Mouse (Mus musculus) forebrain, embryonic 16.5 days (tissue): ENCODE measurements around the gene Mybpc2. TPM values are rescaled to one million over a fixed set of nuclear protein-coding genes. Genes with fewer than 3 reads are reported as not detected.
A peak's percentile ranks its signal among the peaks of the same experiment; 100 is the strongest.

Experiments
- ATAC-seq: fragments of 200-750 bp; cut with Nextera tagmentation; 2 replicates; pipeline ENCODE4 v1.8.0; 2017; ENCODE audit warnings: mild to moderate bottlenecking, moderate library complexity
- H3K27ac ChIP-seq: fragments of 300-500 bp; sonication (generic); 2 replicates; pipeline ENCODE4 v1.5.1; 2014; ENCODE audit warnings: low read length, control low read depth
- H3K27me3 ChIP-seq: fragments of 300-500 bp; sonication (generic); replicated peaks from 2 replicates; pipeline ENCODE4 v1.6.1; 2014; ENCODE audit warnings: low read length; ENCODE audit not compliant: control insufficient read depth, insufficient read depth
- H3K36me3 ChIP-seq: fragments of 300-500 bp; sonication (generic); 2 replicates; pipeline ENCODE4 v1.6.1; 2014; ENCODE audit not compliant: control insufficient read depth, insufficient read depth
- H3K4me1 ChIP-seq: fragments of 300-500 bp; sonication (generic); replicated peaks from 2 replicates; pipeline ENCODE4 v1.6.1; 2014; ENCODE audit warnings: low read length; ENCODE audit not compliant: control insufficient read depth, insufficient read depth
- H3K4me2 ChIP-seq: fragments of 300-500 bp; sonication (generic); 2 replicates; pipeline ENCODE4 v1.6.1; 2014; ENCODE audit warnings: mild to moderate bottlenecking, low read length, control low read depth
- H3K4me3 ChIP-seq: fragments of 300-500 bp; sonication (generic); replicated peaks from 2 replicates; pipeline ENCODE4 v1.5.1; 2014; ENCODE audit warnings: mild to moderate bottlenecking, low read length, control low read depth
- H3K9ac ChIP-seq: fragments of 300-500 bp; sonication (generic); replicated peaks from 2 replicates; pipeline ENCODE4 v1.6.1; 2014; ENCODE audit warnings: low read depth, low read length, control low read depth
- H3K9me3 ChIP-seq: fragments of 300-500 bp; sonication (generic); 2 replicates; pipeline ENCODE4 v1.6.1; 2016; ENCODE audit warnings: low read length; ENCODE audit not compliant: control insufficient read depth
- WGBS: fragments of 180-500 bp; shearing (Covaris S2); extraction: QIAGEN DNeasy Blood & Tissue Kit; methylation state at CpG from one replicate; pipeline ENCODE4 v1.1.7; 2014; 5-methylcytosine and 5-hydroxymethylcytosine counted together
- polyA plus RNA-seq: library from polyadenylated mRNA; unstranded; fragments of >200 nt; fragmentation: Nextera tagmentation; extraction: Ambion mirVana; gene quantifications from 2 replicates; pipeline ENCODE4 v1.2.1, GENCODE M21; 2015

Mybpc2 gene
- polyA plus RNA-seq, 1 experiment from 2014 or later, result 0.05 TPM

DNA sequence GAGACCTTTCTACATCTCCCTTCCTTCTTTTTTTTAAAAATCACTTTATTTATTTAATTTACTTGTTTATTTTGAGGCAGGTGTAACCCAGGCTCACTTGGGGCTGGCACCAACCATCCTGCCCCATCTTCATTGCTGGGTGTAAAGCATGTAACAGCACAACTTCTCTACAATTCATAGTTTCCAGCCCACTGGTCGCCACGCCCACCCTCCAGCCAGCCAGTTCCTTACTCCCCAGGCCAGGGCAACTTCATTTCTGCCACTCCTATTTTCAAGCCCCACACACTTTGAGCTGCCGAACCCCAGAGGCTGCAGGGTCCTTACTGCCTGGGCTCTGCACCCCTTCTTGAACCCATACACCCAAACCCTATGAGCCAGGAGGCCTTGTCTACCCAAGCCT lies 3.5 kb downstream of the Mybpc2 start:
- Histone ChIP-seq H3K27ac (no peak overlapping the region), H3K4me2 (no peak overlapping the region), H3K27me3 (peaks cover 14% of the 10 kb centered on the region; the same call in 1 of the 2 replicates), H3K4me3 (no peak overlapping the region), H3K9ac (no peak overlapping the region), H3K36me3 (no peaks in the 10 kb centered on the region), H3K4me1 (peaks cover 9% of the 10 kb centered on the region), H3K9me3 (no peaks in the 10 kb centered on the region)
- 69% methylated on average over 3 of the region's 3 CpGs for WGBS
- ATAC-seq, result no peak

DNA sequence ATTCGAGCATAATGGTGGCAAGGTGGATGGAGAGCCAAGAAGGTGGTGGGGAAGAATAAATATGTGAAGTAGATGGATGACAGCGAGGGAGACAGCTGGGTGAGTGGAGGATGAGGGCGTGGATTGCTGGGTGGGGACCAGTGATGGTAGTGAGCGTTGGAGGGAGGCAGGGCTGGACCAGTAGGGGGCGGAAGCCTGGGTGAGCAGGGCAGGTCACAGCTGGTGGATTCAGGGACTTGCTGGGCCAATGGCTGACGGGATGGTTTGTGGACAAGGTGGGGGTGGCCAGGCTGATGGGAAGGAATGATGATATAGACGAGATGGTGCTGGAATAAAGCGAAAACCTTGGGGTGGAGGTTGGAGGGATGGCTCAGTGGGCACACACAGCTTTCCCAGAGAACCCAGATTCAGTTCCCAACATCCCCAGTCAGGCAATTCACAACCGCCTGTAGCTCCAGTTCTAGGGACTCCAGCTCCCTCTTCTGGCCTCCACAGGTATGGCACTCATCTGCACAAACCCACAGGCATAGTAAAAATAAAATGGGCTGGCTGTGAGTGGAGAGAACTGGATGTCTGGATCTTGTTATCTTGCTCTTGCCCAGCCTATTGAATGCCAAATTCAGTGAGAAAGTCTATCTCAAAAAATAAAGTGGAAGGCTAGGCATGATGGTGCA lies 5.1 kb downstream of the Mybpc2 start:
- 72% methylated on average over 9 of the region's 9 CpGs for WGBS

DNA sequence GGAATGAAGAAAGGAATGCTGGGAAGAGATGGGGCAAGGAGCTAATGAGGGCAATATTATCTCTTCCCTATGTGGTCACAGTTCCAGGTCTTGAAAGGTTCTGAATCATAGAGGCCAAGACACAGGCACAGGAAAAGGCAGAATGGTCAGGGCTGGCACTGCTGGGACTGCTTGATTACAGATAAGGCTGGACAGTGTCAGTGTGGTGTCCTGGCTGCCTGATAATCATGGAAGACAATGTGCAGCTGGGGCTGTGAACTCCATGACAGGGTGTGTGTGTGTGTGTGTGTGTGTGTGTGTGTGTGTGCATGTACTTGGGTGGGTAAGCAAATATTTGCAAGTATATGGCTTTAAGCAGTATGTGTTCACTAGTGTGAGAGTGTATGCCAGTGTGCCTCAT lies 17.0 kb downstream of the Mybpc2 start:
- Histone ChIP-seq H3K4me2 (no peak overlapping the region), H3K9ac (no peak overlapping the region), H3K27ac (no peak overlapping the region), H3K9me3 (no peaks in the 10 kb centered on the region), H3K36me3 (no peaks in the 10 kb centered on the region), H3K4me3 (no peak overlapping the region), H3K27me3 (0 out of 2 replicates have a peak, but pooled peaks cover 2% of the 10 kb centered on the region), H3K4me1 (no peaks in the 10 kb centered on the region)
- no peak for ATAC-seq

More for the DNA sequence above, 5.1 kb downstream of the Mybpc2 start:
- Histone ChIP-seq H3K4me2 (no peak overlapping the region), H3K36me3 (no peaks in the 10 kb centered on the region), H3K4me1 (peaks cover 4% of the 10 kb centered on the region), H3K4me3 (no peak overlapping the region), H3K9me3 (no peaks in the 10 kb centered on the region), H3K27ac (no peak overlapping the region), H3K27me3 (peaks cover 16% of the 10 kb centered on the region; the same call in 1 of the 2 replicates), H3K9ac (no peak overlapping the region)
- no peak for ATAC-seq

DNA sequence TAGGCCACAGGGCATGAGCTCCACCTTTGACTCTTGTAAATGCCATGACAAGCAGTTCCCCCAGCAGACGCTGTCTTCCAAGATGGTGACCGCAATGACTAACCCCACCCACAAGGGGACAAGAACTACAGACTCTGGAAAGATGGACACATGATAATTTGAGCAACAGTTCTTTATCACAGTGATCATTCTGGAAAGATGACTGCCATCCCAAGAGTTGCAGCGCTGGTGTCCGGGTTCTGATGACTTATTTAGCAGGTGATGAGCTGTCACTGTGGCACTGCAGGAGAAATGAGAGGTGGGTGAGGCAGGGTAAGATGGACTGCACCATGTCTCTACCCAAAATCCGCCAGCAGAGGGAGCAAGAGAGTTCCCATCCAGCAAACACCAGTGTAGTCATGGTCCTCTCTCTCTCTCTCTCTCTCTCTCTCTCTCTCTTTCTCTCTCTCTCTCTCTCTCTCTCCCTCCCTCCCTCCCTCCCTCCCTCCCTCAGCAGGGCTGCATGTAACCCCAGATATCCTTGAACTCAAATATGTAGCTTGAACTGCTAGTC lies 22.8 kb downstream of the Mybpc2 start:
- ATAC-seq, result peak; percentile 51; the same call in 1 of the 2 replicates
- H3K4me3 ChIP-seq, result no peak overlapping the region
- H3K9me3 ChIP-seq, result no peaks in the 10 kb centered on the region
- H3K27ac ChIP-seq, result no peak overlapping the region
- no peak overlapping the region for H3K4me2 ChIP-seq
- H3K9ac ChIP-seq, result no peak overlapping the region
- H3K4me1 ChIP-seq, result peaks cover 8% of the 10 kb centered on the region
- H3K27me3 ChIP-seq, result no peaks in the 10 kb centered on the region; the same call in 1 of the 2 replicates
- no peaks in the 10 kb centered on the region for H3K36me3 ChIP-seq
- 39% methylated on average over 5 of the region's 5 CpGs for WGBS

DNA sequence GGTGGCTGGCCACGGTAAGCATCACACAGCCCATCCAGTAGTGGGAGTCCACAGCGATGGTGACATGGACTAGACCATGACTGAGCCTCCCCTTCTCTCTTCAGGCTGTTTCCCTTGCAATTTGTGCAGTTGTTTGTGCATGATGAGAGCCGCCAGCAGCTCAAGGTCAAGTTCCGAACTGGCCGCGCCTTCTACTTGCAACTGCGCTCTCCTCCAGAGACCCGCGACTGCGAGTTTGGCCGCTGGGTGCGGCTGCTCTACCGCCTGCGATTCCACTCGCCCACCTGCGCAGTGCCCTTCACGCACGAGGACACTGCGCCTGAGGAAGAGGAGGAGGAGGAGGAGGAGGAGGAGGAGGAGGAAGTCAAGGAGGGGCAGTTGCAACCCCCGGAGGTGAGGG lies 24.4 kb downstream of the Mybpc2 start:
- no peak for ATAC-seq

DNA sequence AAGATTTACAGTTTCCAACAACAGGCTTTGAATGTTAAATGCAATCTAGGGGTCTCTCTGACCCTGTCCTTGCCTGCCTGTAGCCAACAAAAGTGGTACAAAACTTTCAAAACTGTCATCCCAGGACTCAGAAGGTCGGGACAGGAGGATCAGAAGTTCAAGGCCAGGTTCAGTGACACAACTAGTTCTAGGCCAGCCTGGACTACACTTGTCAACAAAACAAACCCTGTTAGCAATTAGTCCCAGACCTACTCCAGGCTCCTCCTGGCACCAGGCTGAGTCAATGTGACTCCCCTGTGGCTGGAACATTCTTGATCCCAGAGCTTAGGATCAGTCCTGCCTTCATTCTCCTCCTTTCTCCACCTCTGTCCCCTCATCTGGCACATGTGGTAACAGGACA lies 25.5 kb downstream of the Mybpc2 start:
- Histone ChIP-seq H3K36me3 (no peaks in the 10 kb centered on the region), H3K4me2 (no peak overlapping the region), H3K4me1 (peaks cover 24% of the 10 kb centered on the region), H3K27me3 (no peaks in the 10 kb centered on the region; the same call in 1 of the 2 replicates), H3K4me3 (no peak overlapping the region), H3K9me3 (no peaks in the 10 kb centered on the region), H3K27ac (no peak overlapping the region), H3K9ac (no peak overlapping the region)
- no peak for ATAC-seq
- 88% methylated on average over 1 of the region's 1 CpGs for WGBS

More for the DNA sequence above, 24.4 kb downstream of the Mybpc2 start:
- Histone ChIP-seq H3K9me3 (no peaks in the 10 kb centered on the region), H3K9ac (no peak overlapping the region), H3K4me1 (peaks cover 16% of the 10 kb centered on the region), H3K4me3 (no peak overlapping the region), H3K4me2 (no peak overlapping the region), H3K27ac (no peak overlapping the region), H3K27me3 (no peaks in the 10 kb centered on the region; the same call in 1 of the 2 replicates), H3K36me3 (no peaks in the 10 kb centered on the region)
- WGBS, result 58% methylated on average over 15 of the region's 20 CpGs

DNA sequence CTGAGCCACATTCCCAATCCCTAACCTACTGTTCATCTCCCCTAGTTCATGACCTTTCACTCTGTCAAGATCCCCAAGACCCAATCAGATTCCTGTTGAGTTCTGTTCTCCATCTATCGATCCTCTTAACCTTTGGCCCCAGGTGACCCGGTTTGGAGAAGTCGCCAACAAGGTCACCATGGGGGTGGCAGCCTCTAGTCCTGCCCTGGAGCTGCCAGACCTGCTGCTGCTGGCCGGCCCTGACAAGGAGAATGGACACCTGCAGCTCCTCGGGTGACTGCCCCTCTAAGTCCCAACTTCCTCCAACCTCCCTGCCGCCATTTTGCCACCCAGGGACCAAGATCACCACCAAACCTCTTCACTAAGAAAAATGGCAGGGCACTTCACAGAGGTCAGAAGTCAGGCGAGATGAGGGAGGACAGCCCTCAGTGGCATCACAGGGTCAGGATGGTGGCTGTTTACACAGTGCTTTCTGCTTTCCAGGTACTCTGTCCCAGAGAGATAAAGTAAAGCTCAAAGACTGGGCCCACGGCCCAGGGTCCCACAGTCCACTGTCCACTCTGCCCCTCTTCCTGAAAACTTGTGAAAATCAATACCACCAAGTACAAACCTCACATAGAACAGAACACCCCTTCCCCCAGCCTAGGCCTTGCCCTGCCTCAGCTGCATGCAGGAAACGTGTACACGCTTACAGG lies 26.9 kb downstream of the Mybpc2 start:
- no peaks in the 10 kb centered on the region; the same call in 1 of the 2 replicates for H3K36me3 ChIP-seq
- H3K9ac ChIP-seq, result peak overlapping the region; percentile 97
- peak overlapping the region; percentile 87 for H3K4me3 ChIP-seq
- H3K4me2 ChIP-seq, result peak overlapping the region; percentile 93
- no peaks in the 10 kb centered on the region; the same call in 1 of the 2 replicates for H3K27me3 ChIP-seq
- H3K4me1 ChIP-seq, result peaks cover 24% of the 10 kb centered on the region
- H3K9me3 ChIP-seq, result no peaks in the 10 kb centered on the region
- ATAC-seq, result no peak
- WGBS, result 92% methylated on average over 10 of the region's 10 CpGs
- no peak overlapping the region for H3K27ac ChIP-seq

DNA sequence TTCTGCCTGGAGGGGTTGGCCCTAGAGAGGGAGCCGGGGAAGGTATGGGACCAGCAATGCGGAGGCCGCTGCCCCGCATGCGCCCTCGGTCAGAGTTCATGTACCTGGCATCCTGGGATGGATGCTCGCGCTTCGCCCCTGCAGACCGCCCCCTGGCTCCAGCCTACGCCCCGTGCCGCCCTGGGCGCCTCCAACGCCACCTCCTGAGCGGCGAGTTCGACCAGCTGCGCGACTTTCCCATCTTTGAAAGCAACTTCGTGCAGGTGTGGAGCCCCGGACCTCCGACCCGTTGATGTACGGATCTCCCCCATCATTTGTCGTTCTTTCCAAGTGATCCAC lies 27.7 kb downstream of the Mybpc2 start:
- Histone ChIP-seq H3K4me1 (peaks cover 24% of the 10 kb centered on the region), H3K36me3 (no peaks in the 10 kb centered on the region; the same call in 1 of the 2 replicates), H3K9ac (peak overlapping the region; percentile 97), H3K27me3 (no peaks in the 10 kb centered on the region; the same call in 1 of the 2 replicates), H3K9me3 (no peaks in the 10 kb centered on the region), H3K4me3 (peak overlapping the region; percentile 87), H3K27ac (peak overlapping the region; percentile 88), H3K4me2 (peak overlapping the region; percentile 93)
- no peak for ATAC-seq
- under 1% methylated on average over 26 of the region's 26 CpGs for WGBS

DNA sequence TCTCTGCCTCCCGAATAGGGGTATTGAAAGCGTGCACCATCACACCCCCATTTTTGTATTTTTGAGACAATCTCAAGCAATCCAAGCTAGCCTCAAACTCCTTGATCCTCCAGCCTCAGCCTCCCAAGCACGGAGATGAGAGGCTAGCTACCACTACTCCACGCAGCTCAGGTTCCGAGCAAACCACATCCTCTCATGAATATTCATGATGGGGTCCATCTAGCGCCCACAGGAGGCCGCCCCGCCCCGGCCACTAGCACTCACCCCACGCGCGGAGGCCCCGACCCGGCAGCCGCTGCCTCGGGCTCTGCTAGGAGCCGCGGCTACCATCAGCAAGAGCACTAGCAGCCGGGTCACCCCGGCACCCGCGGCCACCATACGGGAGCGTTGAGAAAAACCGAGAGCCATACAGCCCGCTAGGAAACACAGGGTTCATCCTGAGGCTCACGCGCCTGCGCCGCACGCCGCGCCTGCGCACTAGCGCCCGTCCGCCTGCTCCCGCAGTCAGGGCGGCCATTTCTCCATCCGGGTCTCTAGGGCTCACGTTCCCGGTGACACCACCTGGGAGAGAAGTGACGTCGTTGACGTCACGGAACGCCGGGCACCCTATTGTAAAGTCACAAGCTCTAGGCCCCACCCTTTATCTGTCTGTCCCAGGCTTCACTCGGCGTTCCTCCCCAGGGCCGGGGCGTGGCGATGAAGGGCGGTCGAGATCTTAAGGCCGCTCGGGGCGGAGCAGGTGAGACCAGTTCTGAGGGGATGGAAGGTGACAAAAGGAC lies 28.3 kb downstream of the Mybpc2 start, which contains the start of the genes Emc10 and Fam71e1:
TSS of gene Emc10 (minus strand) at position 538 of the 779 bp plus-strand sequence.
TSS of gene Fam71e1 (plus strand) at position 590 of the 779 bp plus-strand sequence.
- H3K4me1 ChIP-seq, result peaks cover 24% of the 10 kb centered on the region
- peak; percentile 97 for ATAC-seq
- peak within 1 kb of the TSS; percentile 93 for H3K4me2 ChIP-seq
- peak within 1 kb of the TSS; percentile 97 for H3K27ac ChIP-seq
- no peaks in the 10 kb centered on the region for H3K9me3 ChIP-seq
- H3K27me3 ChIP-seq, result no peaks in the 10 kb centered on the region; the same call in 1 of the 2 replicates
- peak within 1 kb of the TSS; percentile 87 for H3K4me3 ChIP-seq
- peaks cover 4% of the 10 kb centered on the region for H3K36me3 ChIP-seq
- WGBS, result under 1% methylated on average over 56 of the region's 58 CpGs
- H3K9ac ChIP-seq, result peak within 1 kb of the TSS; percentile 97
